Mouse (Mus musculus): ENCODE measurements at regions not wholly inside any gene's neighbourhood (a gene's known extent, or its start where the extent isn't known, plus 50 kb on each side); places are given as distances from the start of the nearest gene placed in this dataset.

- DNase-seq (ENCODE audit: low spot score in 2 of 2), result no peak
Measured at GRCm38 (mm10) chr8:98403645-98404032, 1012.6 kb downstream of the Cdh8 start.

- no peak for DNase-seq (ENCODE audit: low spot score in 2 of 2)
Measured at GRCm38 (mm10) chr8:98402852-98403644, 1013.2 kb downstream of the Cdh8 start.

- peak; percentile 2 to 15 for DNase-seq (ENCODE audit: low spot score in 2 of 2)
Measured at GRCm38 (mm10) chr8:98381815-98382214, 1034.5 kb downstream of the Cdh8 start.

- peak in 1 of 2 experiments; percentile 31 for DNase-seq (ENCODE audit: low spot score in 2 of 2)
Measured at GRCm38 (mm10) chr8:98380387-98380786, 1035.9 kb downstream of the Cdh8 start.

- DNase-seq (ENCODE audit: low spot score in 2 of 2), result no peak
Measured at GRCm38 (mm10) chr8:98377743-98378142, 1038.5 kb downstream of the Cdh8 start.

- DNase-seq (ENCODE audit: low spot score in 2 of 2), result no peak
Measured at GRCm38 (mm10) chr8:98372711-98373420, 1043.4 kb downstream of the Cdh8 start.

- no peak for DNase-seq (ENCODE audit: low spot score in 2 of 2)
Measured at GRCm38 (mm10) chr8:98365378-98366095, 1050.7 kb downstream of the Cdh8 start.

- DNase-seq (ENCODE audit: low spot score in 2 of 2), result no peak
Measured at GRCm38 (mm10) chr8:98337279-98337678, 1079.0 kb downstream of the Cdh8 start.

GRCm38 (mm10) chr8:98309405-98309990 lies 1106.8 kb downstream of the Cdh8 start:
- DNase-seq (ENCODE audit: low spot score in 2 of 2), result no peak

GRCm38 (mm10) chr8:98294975-98295374 lies 1121.3 kb downstream of the Cdh8 start:
- DNase-seq (ENCODE audit: low spot score in 2 of 2), result peak in 1 of 2 experiments; percentile 4

- DNase-seq (ENCODE audit: low spot score in 2 of 2), result peak in 1 of 2 experiments; percentile 51
Measured at GRCm38 (mm10) chr8:98260281-98260680, 1156.0 kb downstream of the Cdh8 start.

GRCm38 (mm10) chr8:98243328-98243926 lies 1172.8 kb downstream of the Cdh8 start:
- no peak for DNase-seq (ENCODE audit: low spot score in 2 of 2)

- no peak for DNase-seq (ENCODE audit: low spot score in 2 of 2)
Measured at GRCm38 (mm10) chr8:98214019-98214418, 1202.3 kb downstream of the Cdh8 start.

All from layer of hippocampus, postnatal 14 days (tissue).